In the genomic region with DNA sequence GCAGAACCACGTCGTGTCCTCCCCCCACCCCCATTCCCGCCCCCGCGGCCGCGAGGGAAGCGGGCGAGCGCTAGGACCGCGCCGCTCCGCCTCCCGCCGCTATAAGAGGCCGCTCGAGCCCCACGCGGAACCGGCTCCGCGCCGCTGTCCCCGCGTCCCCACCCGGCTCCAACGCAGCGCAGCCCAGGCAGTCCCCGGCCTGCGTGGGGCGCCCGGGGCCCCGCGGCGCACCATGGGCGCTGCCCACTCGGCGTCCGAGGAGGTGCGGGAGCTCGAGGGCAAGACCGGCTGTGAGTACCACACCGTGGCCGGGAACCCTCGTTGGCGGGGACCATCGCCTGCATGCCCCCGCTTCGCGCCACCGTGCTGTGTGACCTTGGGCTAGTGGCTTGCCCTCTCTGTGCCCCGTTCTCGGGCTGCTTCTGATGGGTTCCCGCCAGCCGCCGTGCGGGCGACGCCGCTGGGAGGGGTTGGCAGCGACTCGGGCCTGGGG, we compare ENCODE assay signal across 8 mouse cellular contexts. TPM values are rescaled to one million over a fixed set of nuclear protein-coding genes. Genes with fewer than 3 reads are reported as not detected.
DNase-seq lines count a peak whose midpoint lies in the region; ATAC-seq and TF ChIP-seq lines count a peak whose summit lies in the region.

TSS of gene Tesc (plus strand) at position 46 of the 493 bp plus-strand sequence.

- no peak for TF ChIP-seq CTCF in heart, postnatal 0 days (IDR thresholded peaks at IDR 0.05; ENCODE audit: low read depth)

- peak within 1 kb of the TSS; percentile 53 for H3K4me3 ChIP-seq in heart, postnatal 0 days (ENCODE audit: low read depth, low read length)

- H3K4me1 ChIP-seq in heart, postnatal 0 days (ENCODE audit: control insufficient read depth, insufficient read depth): peaks cover 21% of the 10 kb centered on the region; the same call in 1 of the 2 replicates

- H3K9ac ChIP-seq in heart, postnatal 0 days (replicated peaks; ENCODE audit: low read depth, low read length): peak within 1 kb of the TSS; percentile 45

- H3K27ac ChIP-seq in heart, postnatal 0 days (ENCODE audit: low read depth): no peak within 1 kb of the TSS

- H3K4me2 ChIP-seq in heart, postnatal 0 days (ENCODE audit: low read depth, low read length): peak within 1 kb of the TSS; percentile 83

- H3K9me3 ChIP-seq in heart, postnatal 0 days (replicated peaks; ENCODE audit: control insufficient read depth, low read length): no peaks in the 10 kb centered on the region

- no peaks in the 10 kb centered on the region for H3K36me3 ChIP-seq in heart, postnatal 0 days (replicated peaks; ENCODE audit: control insufficient read depth, insufficient read depth, low read length)

- intact Hi-C loops in left cerebral cortex, postnatal 25 days (cut with DNase I): loop anchor here (5.0 kb wide), 1 partner anchor 40 kb away; no protein-coding TSS in a partner anchor

- peaks cover 37% of the 10 kb centered on the region for H3K27me3 ChIP-seq in heart, postnatal 0 days (ENCODE audit: control insufficient read depth, insufficient read depth, low read length)

- peak; percentile 1; the same call in 1 of the 2 replicates for ATAC-seq in heart, postnatal 0 days (ENCODE audit: insufficient read depth, low read depth)

- peak; percentile 62 for DNase-seq in cerebellum, adult 11 months
- DNase-seq in cerebellum, postnatal 4 days (ENCODE audit: low spot score in 2 of 2): no peak
- DNase-seq in CD4-positive, CD25-positive, alpha-beta regulatory T cell, adult 2 months (ENCODE audit: low read depth, low spot score): peak; percentile 65
- peak; percentile 52 to 53 for DNase-seq in cerebellum, postnatal 10 days
- no peak for DNase-seq in heart, postnatal 0 days (ENCODE audit: low spot score)
- no peak for DNase-seq in left cerebral cortex, postnatal 25 days (ENCODE audit: low spot score in 2 of 2)
- DNase-seq in neural tube, embryonic 10.5 days (ENCODE audit: extremely low spot score, low spot score): peak; percentile 43
- no peak for DNase-seq in spleen, adult 18-20 months

- WGBS in heart, postnatal 0 days: 2% methylated on average over 53 of the region's 63 CpGs

- no peak for TF ChIP-seq EP300 in heart, postnatal 0 days (IDR thresholded peaks at IDR 0.05; ENCODE audit: low read depth)

RNA-seq across cellular contexts. Expression of gene Tesc, which starts in this region (rescaled TPM):
- 17.6 and 19.6 TPM in 2 replicates for total RNA-seq in heart, postnatal 0 days (2014; rRNA removed; ENCODE audit: low replicate concordance)
- 19.0 and 20.7 TPM in 2 replicates for polyA plus RNA-seq in heart, postnatal 0 days (2015; fragmentation: Nextera tagmentation; extraction: Ambion mirVana)
- 10 to 100 TPM; 90.0 to 94.0 TPM for total RNA-seq in left cerebral cortex, postnatal 25 days (2021)

Comparison
In these comparisons a context has a peak if more than half of its experiments do, and no peak if none do; other contexts are left out.
1. DNase-seq: peak in cerebellum, adult 11 months (single experiment), CD4-positive, CD25-positive, alpha-beta regulatory T cell, adult 2 months (single experiment), cerebellum, postnatal 10 days (2 of 2) and neural tube, embryonic 10.5 days (single experiment); none in cerebellum, postnatal 4 days (0 of 2), heart, postnatal 0 days (single experiment), left cerebral cortex, postnatal 25 days (0 of 2) and spleen, adult 18-20 months (0 of 2).